Mouse (Mus musculus): Measurements from ENCODE around the gene D6Wsu163e. TPM values are rescaled to one million over a fixed set of nuclear protein-coding genes. Genes with fewer than 3 reads are reported as not detected.

D6Wsu163e gene
- polyA plus RNA-seq, 1 experiment from 2014 or later = 17.6 TPM

GRCm38 (mm10) chr6:126981539-126982234 lies 41.9 kb downstream of the D6Wsu163e start:
- H3K36me3 ChIP-seq (ENCODE audit: control insufficient read depth, insufficient read depth, low read length) = no peaks in the 10 kb centered on the region; the same call in 1 of the 2 replicates
- H3K9ac ChIP-seq (replicated peaks; ENCODE audit: low read depth, low read length) = no peak overlapping the region
- 60% methylated on average over 5 of the region's 5 CpGs for WGBS
- no peaks in the 10 kb centered on the region for H3K27me3 ChIP-seq (ENCODE audit: control insufficient read depth, insufficient read depth, low read length)
- H3K9me3 ChIP-seq (ENCODE audit: control insufficient read depth, low read depth, low read length) = no peaks in the 10 kb centered on the region
- ATAC-seq (ENCODE audit: insufficient number of reproducible peaks, insufficient read depth, low FRiP score, low read depth) = no peak
- H3K4me1 ChIP-seq (ENCODE audit: control insufficient read depth, insufficient read depth, low read length) = no peaks in the 10 kb centered on the region
- no peak overlapping the region for H3K4me3 ChIP-seq (ENCODE audit: low read depth, low read length)
- no peak overlapping the region for H3K27ac ChIP-seq (ENCODE audit: low read length)
- H3K4me2 ChIP-seq (replicated peaks; ENCODE audit: low read depth, low read length) = no peak overlapping the region

GRCm38 (mm10) chr6:126993676-126994075 lies 53.9 kb downstream of the D6Wsu163e start:
- no peak overlapping the region for H3K9ac ChIP-seq (replicated peaks; ENCODE audit: low read depth, low read length)
- H3K27me3 ChIP-seq (ENCODE audit: control insufficient read depth, insufficient read depth, low read length) = no peaks in the 10 kb centered on the region
- no peak for ATAC-seq (ENCODE audit: insufficient number of reproducible peaks, insufficient read depth, low FRiP score, low read depth)

GRCm38 (mm10) chr6:126995494-126995893 lies 55.7 kb downstream of the D6Wsu163e start:
- Histone ChIP-seq H3K9ac (replicated peaks; ENCODE audit: low read depth, low read length) (no peak overlapping the region), H3K36me3 (ENCODE audit: control insufficient read depth, insufficient read depth, low read length) (no peaks in the 10 kb centered on the region), H3K9me3 (ENCODE audit: control insufficient read depth, low read depth, low read length) (no peaks in the 10 kb centered on the region), H3K27ac (ENCODE audit: low read length) (no peak overlapping the region), H3K4me3 (ENCODE audit: low read depth, low read length) (no peak overlapping the region), H3K4me2 (replicated peaks; ENCODE audit: low read depth, low read length) (no peak overlapping the region), H3K27me3 (ENCODE audit: control insufficient read depth, insufficient read depth, low read length) (no peaks in the 10 kb centered on the region), H3K4me1 (ENCODE audit: control insufficient read depth, insufficient read depth, low read length) (no peaks in the 10 kb centered on the region)
- 91% methylated on average over 3 of the region's 3 CpGs for WGBS
- ATAC-seq (ENCODE audit: insufficient number of reproducible peaks, insufficient read depth, low FRiP score, low read depth) = no peak

More at GRCm38 (mm10) chr6:126993676-126994075, 53.9 kb downstream of the D6Wsu163e start:
- Histone ChIP-seq H3K27ac (ENCODE audit: low read length) (no peak overlapping the region), H3K4me3 (ENCODE audit: low read depth, low read length) (no peak overlapping the region), H3K36me3 (ENCODE audit: control insufficient read depth, insufficient read depth, low read length) (no peaks in the 10 kb centered on the region), H3K9me3 (ENCODE audit: control insufficient read depth, low read depth, low read length) (no peaks in the 10 kb centered on the region), H3K4me1 (ENCODE audit: control insufficient read depth, insufficient read depth, low read length) (no peaks in the 10 kb centered on the region), H3K4me2 (replicated peaks; ENCODE audit: low read depth, low read length) (no peak overlapping the region)
- WGBS = 61% methylated on average over 2 of the region's 2 CpGs

- Histone ChIP-seq H3K4me1 (ENCODE audit: control insufficient read depth, insufficient read depth, low read length) (no peaks in the 10 kb centered on the region), H3K27ac (ENCODE audit: low read length) (no peak overlapping the region), H3K27me3 (ENCODE audit: control insufficient read depth, insufficient read depth, low read length) (no peaks in the 10 kb centered on the region), H3K9ac (replicated peaks; ENCODE audit: low read depth, low read length) (no peak overlapping the region), H3K36me3 (ENCODE audit: control insufficient read depth, insufficient read depth, low read length) (no peaks in the 10 kb centered on the region), H3K4me2 (replicated peaks; ENCODE audit: low read depth, low read length) (no peak overlapping the region), H3K4me3 (ENCODE audit: low read depth, low read length) (no peak overlapping the region), H3K9me3 (ENCODE audit: control insufficient read depth, low read depth, low read length) (no peaks in the 10 kb centered on the region)
- no peak for ATAC-seq (ENCODE audit: insufficient number of reproducible peaks, insufficient read depth, low FRiP score, low read depth)
- WGBS = 73% methylated on average over 5 of the region's 5 CpGs
Observed at GRCm38 (mm10) chr6:126996399-126996798, 56.6 kb downstream of the D6Wsu163e start.

- 86% methylated on average over 3 of the region's 3 CpGs for WGBS
- H3K9me3 ChIP-seq (ENCODE audit: control insufficient read depth, low read depth, low read length) = no peaks in the 10 kb centered on the region
- H3K4me3 ChIP-seq (ENCODE audit: low read depth, low read length) = no peak overlapping the region
- H3K36me3 ChIP-seq (ENCODE audit: control insufficient read depth, insufficient read depth, low read length) = no peaks in the 10 kb centered on the region
- H3K27ac ChIP-seq (ENCODE audit: low read length) = no peak overlapping the region
- no peaks in the 10 kb centered on the region for H3K4me1 ChIP-seq (ENCODE audit: control insufficient read depth, insufficient read depth, low read length)
- no peak overlapping the region for H3K4me2 ChIP-seq (replicated peaks; ENCODE audit: low read depth, low read length)
- no peak for ATAC-seq (ENCODE audit: insufficient number of reproducible peaks, insufficient read depth, low FRiP score, low read depth)
- no peaks in the 10 kb centered on the region for H3K27me3 ChIP-seq (ENCODE audit: control insufficient read depth, insufficient read depth, low read length)
- no peak overlapping the region for H3K9ac ChIP-seq (replicated peaks; ENCODE audit: low read depth, low read length)
Observed at GRCm38 (mm10) chr6:127005646-127006045, 65.9 kb downstream of the D6Wsu163e start.

GRCm38 (mm10) chr6:127006551-127006950 lies 66.8 kb downstream of the D6Wsu163e start:
- no peak overlapping the region for H3K9ac ChIP-seq (replicated peaks; ENCODE audit: low read depth, low read length)
- H3K27me3 ChIP-seq (ENCODE audit: control insufficient read depth, insufficient read depth, low read length) = no peaks in the 10 kb centered on the region
- H3K4me2 ChIP-seq (replicated peaks; ENCODE audit: low read depth, low read length) = no peak overlapping the region
- H3K9me3 ChIP-seq (ENCODE audit: control insufficient read depth, low read depth, low read length) = no peaks in the 10 kb centered on the region
- H3K27ac ChIP-seq (ENCODE audit: low read length) = no peak overlapping the region
- WGBS = 74% methylated on average over 3 of the region's 3 CpGs
- H3K4me1 ChIP-seq (ENCODE audit: control insufficient read depth, insufficient read depth, low read length) = no peaks in the 10 kb centered on the region
- no peak for ATAC-seq (ENCODE audit: insufficient number of reproducible peaks, insufficient read depth, low FRiP score, low read depth)
- H3K36me3 ChIP-seq (ENCODE audit: control insufficient read depth, insufficient read depth, low read length) = no peaks in the 10 kb centered on the region
- no peak overlapping the region for H3K4me3 ChIP-seq (ENCODE audit: low read depth, low read length)

GRCm38 (mm10) chr6:127010021-127010420 lies 70.3 kb downstream of the D6Wsu163e start:
- ATAC-seq (ENCODE audit: insufficient number of reproducible peaks, insufficient read depth, low FRiP score, low read depth) = no peak
- H3K4me3 ChIP-seq (ENCODE audit: low read depth, low read length) = no peak overlapping the region
- no peaks in the 10 kb centered on the region for H3K36me3 ChIP-seq (ENCODE audit: control insufficient read depth, insufficient read depth, low read length)
- no peak overlapping the region for H3K27ac ChIP-seq (ENCODE audit: low read length)
- no peak overlapping the region for H3K9ac ChIP-seq (replicated peaks; ENCODE audit: low read depth, low read length)
- 89% methylated on average over 13 of the region's 13 CpGs for WGBS
- H3K4me2 ChIP-seq (replicated peaks; ENCODE audit: low read depth, low read length) = no peak overlapping the region
- no peaks in the 10 kb centered on the region for H3K27me3 ChIP-seq (ENCODE audit: control insufficient read depth, insufficient read depth, low read length)
- no peaks in the 10 kb centered on the region for H3K4me1 ChIP-seq (ENCODE audit: control insufficient read depth, insufficient read depth, low read length)
- no peaks in the 10 kb centered on the region for H3K9me3 ChIP-seq (ENCODE audit: control insufficient read depth, low read depth, low read length)

GRCm38 (mm10) chr6:127011947-127012535 lies 72.3 kb downstream of the D6Wsu163e start:
- Histone ChIP-seq H3K4me1 (ENCODE audit: control insufficient read depth, insufficient read depth, low read length) (no peaks in the 10 kb centered on the region), H3K27ac (ENCODE audit: low read length) (no peak overlapping the region), H3K9me3 (ENCODE audit: control insufficient read depth, low read depth, low read length) (no peaks in the 10 kb centered on the region), H3K4me3 (ENCODE audit: low read depth, low read length) (no peak overlapping the region), H3K4me2 (replicated peaks; ENCODE audit: low read depth, low read length) (no peak overlapping the region), H3K27me3 (ENCODE audit: control insufficient read depth, insufficient read depth, low read length) (no peaks in the 10 kb centered on the region), H3K36me3 (ENCODE audit: control insufficient read depth, insufficient read depth, low read length) (no peaks in the 10 kb centered on the region), H3K9ac (replicated peaks; ENCODE audit: low read depth, low read length) (no peak overlapping the region)
- ATAC-seq (ENCODE audit: insufficient number of reproducible peaks, insufficient read depth, low FRiP score, low read depth) = no peak
- 81% methylated on average over 13 of the region's 13 CpGs for WGBS
